In the genomic region with DNA sequence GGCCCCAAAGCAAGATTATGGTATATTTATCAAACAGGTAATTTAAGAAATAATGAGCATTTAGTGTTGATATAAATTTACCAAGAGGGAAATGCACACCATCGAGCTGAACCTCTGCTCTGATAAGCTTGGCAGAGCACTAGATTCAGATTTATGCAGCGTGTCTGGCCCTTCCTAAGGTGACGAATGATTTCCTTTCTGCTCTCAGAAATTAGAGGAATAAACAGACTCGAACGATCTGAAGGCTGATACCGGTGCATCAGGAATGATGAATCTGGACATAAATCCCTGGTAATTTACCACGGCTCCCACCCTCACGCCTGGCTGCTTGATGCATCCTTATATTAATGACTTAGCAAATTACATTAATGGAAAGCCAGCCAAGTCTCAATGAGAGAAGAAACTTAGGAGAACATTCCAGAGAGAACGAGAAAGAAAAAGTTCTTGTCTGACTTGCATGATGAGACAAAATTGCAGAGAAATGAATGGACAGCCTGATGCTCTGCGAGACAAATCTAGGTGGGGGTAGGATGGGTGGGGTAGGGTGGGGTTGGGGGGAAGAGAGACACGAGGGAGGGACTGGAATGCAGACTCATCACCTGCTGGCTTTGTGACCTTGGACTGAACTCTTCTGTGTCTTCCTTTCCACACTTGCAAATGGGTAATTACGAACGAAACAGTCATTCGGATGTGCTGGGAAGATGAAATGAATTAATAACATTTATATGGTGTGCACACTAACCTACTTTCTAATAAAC, we compare ENCODE assay signal across 24 mouse cellular contexts.
DNase-seq lines count a peak whose midpoint lies in the region; ATAC-seq and TF ChIP-seq lines count a peak whose summit lies in the region.
"Had no signal": no experiment of that assay in that cellular context is flagged by ENCODE, and none has a peak within 500 bp of the region (broad histone marks: within the 10 kb centered on the region; RNA-seq: fewer than 3 reads in every experiment).

No protein-coding gene starts in this region.

- ATAC-seq in kidney, embryonic 15.5 days (replicated peaks; ENCODE audit: low FRiP score), result 0 out of 2 replicates have a peak, but pooled peaks have one; percentile 40
- ATAC-seq in stomach, postnatal 0 days (ENCODE audit: low FRiP score, low TSS enrichment), result no peak
- ATAC-seq: activated CD4-positive, CD25-positive, alpha-beta regulatory T cell, adult 4 months; CD4-positive, CD25-positive, alpha-beta regulatory T cell, adult 4 months; forebrain, embryonic 13.5 days; forebrain, embryonic 16.5 days; Patski had no signal

- peaks cover 9% of the 10 kb centered on the region for H3K4me1 ChIP-seq in kidney, embryonic 15.5 days
- peaks cover 99% of the 10 kb centered on the region for H3K4me1 ChIP-seq in E14TG2a.4 (replicated peaks; ENCODE audit: low read depth, low read length)
- H3K4me1 ChIP-seq in ES-Bruce4 (ENCODE audit: control insufficient read depth, insufficient read depth, low read length), result peaks cover 7% of the 10 kb centered on the region
- H3K4me1 ChIP-seq in stomach, postnatal 0 days (replicated peaks; ENCODE audit: control insufficient read depth, insufficient read depth), result no peaks in the 10 kb centered on the region
- peaks cover 4% of the 10 kb centered on the region; the same call in 1 of the 2 replicates for H3K4me1 ChIP-seq in embryonic facial prominence, embryonic 10.5 days
- H3K4me1 ChIP-seq: forebrain, embryonic 13.5 days had no signal

- H3K36me3 ChIP-seq in kidney, embryonic 15.5 days, result no peaks in the 10 kb centered on the region
- H3K36me3 ChIP-seq in E14TG2a.4 (ENCODE audit: insufficient read depth, low read length) (peaks cover 16% of the 10 kb centered on the region), ES-Bruce4 (ENCODE audit: control insufficient read depth, insufficient read depth, low read length, poor library complexity, severe bottlenecking) (no peaks in the 10 kb centered on the region)
- H3K36me3 ChIP-seq in stomach, postnatal 0 days (ENCODE audit: control insufficient read depth, insufficient read depth, low read length), result no peaks in the 10 kb centered on the region
- no peaks in the 10 kb centered on the region for H3K36me3 ChIP-seq in embryonic facial prominence, embryonic 10.5 days (replicated peaks)
- H3K36me3 ChIP-seq: forebrain, embryonic 10.5 days; hindbrain, embryonic 12.5 days; hindbrain, embryonic 15.5 days had no signal

- H3K4me3 ChIP-seq in kidney, embryonic 15.5 days (replicated peaks), result no peak overlapping the region
- H3K4me3 ChIP-seq in E14TG2a.4 (replicated peaks; ENCODE audit: low read length) (peak overlapping the region; percentile 63), ES-Bruce4 (ENCODE audit: low read depth, low read length) (no peak overlapping the region)
- no peak overlapping the region for H3K4me3 ChIP-seq in stomach, postnatal 0 days (ENCODE audit: low read depth, low read length)
- H3K4me3 ChIP-seq in embryonic facial prominence, embryonic 10.5 days, result no peak overlapping the region
- H3K4me3 ChIP-seq: forebrain, embryonic 10.5 days; forebrain, embryonic 13.5 days; hindbrain, embryonic 12.5 days; hindbrain, embryonic 15.5 days had no signal

- no peak for DNase-seq in kidney, postnatal 4 days
- peak; percentile 75 for DNase-seq in MN1 (ENCODE audit: low spot score)
- DNase-seq in stomach, postnatal 0 days (ENCODE audit: low spot score), result no peak
- DNase-seq in cerebellum, adult 8-10 months, result no peak
- DNase-seq in embryonic facial prominence, embryonic 10.5 days (ENCODE audit: low spot score), result no peak
- DNase-seq: adrenal gland, adult 8-10 months; adrenal gland, postnatal 25 days; cerebellum, adult 11-12 months; cerebellum, adult 9-10 months; cerebellum, postnatal 14 days; gastrocnemius, postnatal 14 days; heart, adult 11 months had no signal

- H3K27me3 ChIP-seq in kidney, embryonic 15.5 days, result no peaks in the 10 kb centered on the region
- no peaks in the 10 kb centered on the region for H3K27me3 ChIP-seq in E14TG2a.4 (ENCODE audit: insufficient read depth, low read length)
- H3K27me3 ChIP-seq in ES-Bruce4 (ENCODE audit: control insufficient read depth, insufficient read depth, low read length, poor library complexity, severe bottlenecking), result no peaks in the 10 kb centered on the region
- H3K27me3 ChIP-seq in stomach, postnatal 0 days (ENCODE audit: control insufficient read depth, insufficient read depth, low read length), result no peaks in the 10 kb centered on the region
- no peaks in the 10 kb centered on the region for H3K27me3 ChIP-seq in embryonic facial prominence, embryonic 10.5 days (replicated peaks; ENCODE audit: low read depth, poor library complexity, severe bottlenecking)
- H3K27me3 ChIP-seq: forebrain, embryonic 13.5 days; hindbrain, embryonic 12.5 days; hindbrain, embryonic 15.5 days; Patski had no signal

- TF ChIP-seq CTCF in E14TG2a.4 (conservative IDR thresholded peaks at IDR 0.05; ENCODE audit: low read length), result no peak
- no peak for TF ChIP-seq CTCF in ES-Bruce4 (IDR thresholded peaks at IDR 0.05; ENCODE audit: low read depth, low read length)
- TF ChIP-seq CTCF in stomach, postnatal 0 days (IDR thresholded peaks at IDR 0.05; ENCODE audit: low read depth), result no peak

- no peak overlapping the region for H3K9ac ChIP-seq in kidney, embryonic 15.5 days
- 0 out of 2 replicates have a peak overlapping the region, but pooled peaks have one; percentile 64 for H3K9ac ChIP-seq in ES-Bruce4 (ENCODE audit: low read depth, poor library complexity, severe bottlenecking)
- H3K9ac ChIP-seq in stomach, postnatal 0 days (ENCODE audit: low read length), result no peak overlapping the region
- H3K9ac ChIP-seq: forebrain, embryonic 13.5 days; hindbrain, embryonic 12.5 days; hindbrain, embryonic 15.5 days had no signal

- TF ChIP-seq EP300 in ES-Bruce4 (IDR thresholded peaks at IDR 0.05; ENCODE audit: insufficient read depth, low read depth, low read length), result peak; percentile 97
- no peak for TF ChIP-seq EP300 in stomach, postnatal 0 days (optimal IDR thresholded peaks at IDR 0.05)

- H3K27ac ChIP-seq in kidney, embryonic 15.5 days, result no peak overlapping the region
- peak overlapping the region; percentile 84 for H3K27ac ChIP-seq in ES-Bruce4 (ENCODE audit: insufficient read depth, low read length)
- H3K27ac ChIP-seq in stomach, postnatal 0 days (replicated peaks), result no peak overlapping the region
- no peak overlapping the region for H3K27ac ChIP-seq in embryonic facial prominence, embryonic 10.5 days (replicated peaks)
- H3K27ac ChIP-seq: forebrain, embryonic 10.5 days; forebrain, embryonic 13.5 days; hindbrain, embryonic 12.5 days; hindbrain, embryonic 15.5 days had no signal

- no peaks in the 10 kb centered on the region for H3K9me3 ChIP-seq in kidney, embryonic 15.5 days (replicated peaks)
- H3K9me3 ChIP-seq in E14TG2a.4 (ENCODE audit: low read length) (peaks cover 16% of the 10 kb centered on the region), ES-Bruce4 (replicated peaks; ENCODE audit: control insufficient read depth, insufficient read depth, low read length, poor library complexity, severe bottlenecking) (no peaks in the 10 kb centered on the region)
- H3K9me3 ChIP-seq in stomach, postnatal 0 days (ENCODE audit: control insufficient read depth, low read length), result no peaks in the 10 kb centered on the region
- no peaks in the 10 kb centered on the region for H3K9me3 ChIP-seq in embryonic facial prominence, embryonic 10.5 days
- H3K9me3 ChIP-seq: forebrain, embryonic 10.5 days; forebrain, embryonic 13.5 days; hindbrain, embryonic 12.5 days; hindbrain, embryonic 15.5 days had no signal

- TF ChIP-seq POLR2A in ES-Bruce4 (IDR thresholded peaks at IDR 0.05; ENCODE audit: insufficient read depth, low read length), result no peak

- no peak overlapping the region for H3K4me2 ChIP-seq in kidney, embryonic 15.5 days
- H3K4me2 ChIP-seq in stomach, postnatal 0 days (replicated peaks; ENCODE audit: low read depth), result no peak overlapping the region
- H3K4me2 ChIP-seq: forebrain, embryonic 13.5 days; heart, embryonic 11.5 days; hindbrain, embryonic 12.5 days; hindbrain, embryonic 15.5 days had no signal

- 22% methylated on average over 14 of the region's 14 CpGs for WGBS in kidney, embryonic 15.5 days
- WGBS in stomach, postnatal 0 days, result 29% methylated on average over 14 of the region's 14 CpGs
- WGBS in embryonic facial prominence, embryonic 10.5 days, result 87% methylated on average over 14 of the region's 14 CpGs
